ENCODE assay signal across 8 mouse cellular contexts in genomic region chr17:86166567-86167319, GRCm38 (mm10). TPM values are rescaled to one million over a fixed set of nuclear protein-coding genes. Genes with fewer than 3 reads are reported as not detected.
DNase-seq lines count a peak whose midpoint lies in the region.

No protein-coding gene starts in this region.

- intact Hi-C loops in left cerebral cortex, postnatal 4 days (cut with DNase I), result loop anchor here (5.0 kb wide), 1 partner anchor 276 kb away; no protein-coding TSS in a partner anchor

- peak; percentile 46 for DNase-seq in T-cell, adult 2 months (ENCODE audit: low spot score)
- peak; percentile 84 to 90 for DNase-seq in cerebellum, postnatal 10 days
- peak; percentile 86 for DNase-seq in gastrocnemius, postnatal 10 days
- DNase-seq in induced T-regulatory cell, adult 2 months (ENCODE audit: low read depth), result peak; percentile 70
- DNase-seq in left cerebral cortex, postnatal 4 days, result peak; percentile 68
- DNase-seq in mesoderm, embryonic 11.5 days (ENCODE audit: low read depth, low spot score), result peak; percentile 74
- peak; percentile 66 for DNase-seq in right cerebral cortex, postnatal 4 days
- peak; percentile 77 to 82 for DNase-seq in urinary bladder, postnatal 4 days (ENCODE audit: low spot score in 2 of 2)

RNA-seq across cellular contexts. Expression of gene Prkce, which starts 0.8 kb away (rescaled TPM):
- total RNA-seq in gastrocnemius, postnatal 10 days (2021), result 10 to 100 TPM; 11.3 to 14.0 TPM
- total RNA-seq in left cerebral cortex, postnatal 4 days (2021), result 100 to 1,000 TPM; 253 to 257 TPM

RNA-seq across cellular contexts. Expression of gene Srbd1, which starts 21.8 kb away (rescaled TPM):
- 10 to 100 TPM in 1 of 2 experiments, 1 to 10 TPM in 1; 9.4 to 11.0 TPM for total RNA-seq in gastrocnemius, postnatal 10 days (2021)
- 10 to 100 TPM; 23.9 to 24.4 TPM for total RNA-seq in left cerebral cortex, postnatal 4 days (2021)

Comparison
In these comparisons a context has a peak if more than half of its experiments do, and no peak if none do; other contexts are left out.
1. Peak in every context shown above with its lines: DNase-seq.
2. RNA of gene Prkce, which starts 0.8 kb away (total RNA-seq): 253 to 257 TPM in left cerebral cortex, postnatal 4 days; 11.3 to 14.0 TPM in gastrocnemius, postnatal 10 days; every median in the first group is over 10 times any median in the second.